In genomic region chr11:120223586-120224487, GRCm38 (mm10) we compare ENCODE assay signal across 8 mouse cellular contexts. TPM values are rescaled to one million over a fixed set of nuclear protein-coding genes. Genes with fewer than 3 reads are reported as not detected.
DNase-seq lines count a peak whose midpoint lies in the region; ATAC-seq lines count a peak whose summit lies in the region.

No protein-coding gene starts in this region.

- peak overlapping the region; percentile 55 for H3K27ac ChIP-seq in embryonic facial prominence, embryonic 15.5 days (replicated peaks)
- H3K27ac ChIP-seq in hindbrain, embryonic 14.5 days = peak overlapping the region; percentile 66
- H3K27ac ChIP-seq in neural tube, embryonic 11.5 days (ENCODE audit: low read depth, low read length) = peak overlapping the region; percentile 93

- WGBS in embryonic facial prominence, embryonic 15.5 days = 47% methylated on average over 19 of the region's 19 CpGs
- 29% methylated on average over 19 of the region's 19 CpGs for WGBS in hindbrain, embryonic 14.5 days
- 46% methylated on average over 19 of the region's 19 CpGs for WGBS in neural tube, embryonic 11.5 days

- H3K4me3 ChIP-seq in embryonic facial prominence, embryonic 15.5 days (replicated peaks) = no peak overlapping the region
- H3K4me3 ChIP-seq in hindbrain, embryonic 14.5 days (replicated peaks; ENCODE audit: low read length) = no peak overlapping the region
- H3K4me3 ChIP-seq in neural tube, embryonic 11.5 days (ENCODE audit: low read depth, low read length) = no peak overlapping the region

- no peaks in the 10 kb centered on the region for H3K36me3 ChIP-seq in embryonic facial prominence, embryonic 15.5 days
- no peaks in the 10 kb centered on the region for H3K36me3 ChIP-seq in hindbrain, embryonic 14.5 days (replicated peaks; ENCODE audit: control insufficient read depth, insufficient read depth)
- H3K36me3 ChIP-seq in neural tube, embryonic 11.5 days (ENCODE audit: control insufficient read depth, insufficient read depth, low read length) = no peaks in the 10 kb centered on the region

- peaks cover 76% of the 10 kb centered on the region for H3K4me1 ChIP-seq in embryonic facial prominence, embryonic 15.5 days
- H3K4me1 ChIP-seq in hindbrain, embryonic 14.5 days (replicated peaks; ENCODE audit: control insufficient read depth, insufficient read depth, low read length) = peaks cover 66% of the 10 kb centered on the region
- H3K4me1 ChIP-seq in neural tube, embryonic 11.5 days (ENCODE audit: control insufficient read depth, insufficient read depth, low read length) = peaks cover 70% of the 10 kb centered on the region

- no peak overlapping the region for H3K9ac ChIP-seq in embryonic facial prominence, embryonic 15.5 days
- H3K9ac ChIP-seq in hindbrain, embryonic 14.5 days = peak overlapping the region; percentile 58
- peak overlapping the region; percentile 68 for H3K9ac ChIP-seq in neural tube, embryonic 11.5 days (ENCODE audit: low read length)

- ATAC-seq in embryonic facial prominence, embryonic 15.5 days (ENCODE audit: insufficient number of reproducible peaks, low FRiP score, low TSS enrichment, low read depth) = peak; percentile 49; the same call in 1 of the 2 replicates
- peak; percentile 69 for ATAC-seq in hindbrain, embryonic 14.5 days (ENCODE audit: low FRiP score)
- peak; percentile 69 for ATAC-seq in neural tube, embryonic 11.5 days (ENCODE audit: insufficient read depth, low FRiP score, low TSS enrichment)

- peak; percentile 66 to 82 for DNase-seq in layer of hippocampus, adult 18-20 months (ENCODE audit: low spot score in 2 of 2)
- no peak for DNase-seq in layer of hippocampus, postnatal 25 days (ENCODE audit: extremely low spot score in 1 of 2, low spot score in 1 of 2)
- peak; percentile 56 for DNase-seq in hindbrain, embryonic 14.5 days (ENCODE audit: low spot score)
- DNase-seq in left cerebral cortex, adult 18-20 months (ENCODE audit: low spot score in 2 of 2) = peak; percentile 49 to 59
- DNase-seq in neural tube, embryonic 11.5 days (ENCODE audit: low spot score) = peak; percentile 76
- no peak for DNase-seq in adrenal gland, postnatal 25 days
- no peak for DNase-seq in ovary, adult 18-20 months (ENCODE audit: low spot score)

- H3K4me2 ChIP-seq in embryonic facial prominence, embryonic 15.5 days (replicated peaks) = no peak overlapping the region
- H3K4me2 ChIP-seq in hindbrain, embryonic 14.5 days (replicated peaks) = peak overlapping the region; percentile 49; the same call in 1 of the 2 replicates
- peak overlapping the region; percentile 9; the same call in 1 of the 2 replicates for H3K4me2 ChIP-seq in neural tube, embryonic 11.5 days (ENCODE audit: low read depth)

- H3K9me3 ChIP-seq in embryonic facial prominence, embryonic 15.5 days (replicated peaks) = no peaks in the 10 kb centered on the region
- H3K9me3 ChIP-seq in hindbrain, embryonic 14.5 days (ENCODE audit: control insufficient read depth, low read length) = no peaks in the 10 kb centered on the region
- no peaks in the 10 kb centered on the region for H3K9me3 ChIP-seq in neural tube, embryonic 11.5 days (ENCODE audit: control insufficient read depth, low read length)

- H3K27me3 ChIP-seq in embryonic facial prominence, embryonic 15.5 days = no peaks in the 10 kb centered on the region
- H3K27me3 ChIP-seq in hindbrain, embryonic 14.5 days (ENCODE audit: control insufficient read depth, insufficient read depth, low read length) = no peaks in the 10 kb centered on the region
- H3K27me3 ChIP-seq in neural tube, embryonic 11.5 days (ENCODE audit: control insufficient read depth, insufficient read depth, low read length) = no peaks in the 10 kb centered on the region

RNA-seq across cellular contexts. Expression of gene Bahcc1, which starts 8.9 kb away (rescaled TPM):
- total RNA-seq in layer of hippocampus, adult 18-20 months (2021) = 10 to 100 TPM; 17.6 to 19.0 TPM
- total RNA-seq in layer of hippocampus, postnatal 25 days (2021) = 10 to 100 TPM; 17.7 to 22.6 TPM
- 7.9 and 9.3 TPM in 2 replicates for polyA plus RNA-seq in embryonic facial prominence, embryonic 15.5 days (2015; fragmentation: Nextera tagmentation; extraction: Ambion mirVana)
- polyA plus RNA-seq in hindbrain, embryonic 14.5 days (2014; fragmentation: Nextera tagmentation; extraction: Ambion mirVana) = 15.9 and 16.3 TPM in 2 replicates
- 10 to 100 TPM; 18.8 to 19.0 TPM for total RNA-seq in left cerebral cortex, adult 18-20 months (2021)
- 19.7 and 22.7 TPM in 2 replicates for polyA plus RNA-seq in neural tube, embryonic 11.5 days (2014; fragmentation: Nextera tagmentation; extraction: Ambion mirVana)
- total RNA-seq in adrenal gland, postnatal 25 days (2021) = 23.8 and 25.8 TPM in 2 replicates

Comparison
In these comparisons a context has a peak if more than half of its experiments do, and no peak if none do; other contexts are left out.
1. DNase-seq: peak in layer of hippocampus, adult 18-20 months (2 of 2), hindbrain, embryonic 14.5 days (single experiment), left cerebral cortex, adult 18-20 months (2 of 2) and neural tube, embryonic 11.5 days (single experiment); none in layer of hippocampus, postnatal 25 days (0 of 2), adrenal gland, postnatal 25 days (single experiment) and ovary, adult 18-20 months (single experiment).
2. Peak in every context shown above with its lines, with median percentiles within 50 percentile points of each other: ATAC-seq and H3K27ac ChIP-seq.